Mouse (Mus musculus) right cerebral cortex, postnatal 36 days (tissue): Measurements from ENCODE around the gene Gm9767.

Experiments used
- DNase-seq, 2 experiments: peaks; one replicate each; pipeline ENCODE4 v3.0.0; 2022; ENCODE audit warnings: low spot score in 2 of 2, mixed read lengths in 1 of 2

Gm9767 gene

DNA sequence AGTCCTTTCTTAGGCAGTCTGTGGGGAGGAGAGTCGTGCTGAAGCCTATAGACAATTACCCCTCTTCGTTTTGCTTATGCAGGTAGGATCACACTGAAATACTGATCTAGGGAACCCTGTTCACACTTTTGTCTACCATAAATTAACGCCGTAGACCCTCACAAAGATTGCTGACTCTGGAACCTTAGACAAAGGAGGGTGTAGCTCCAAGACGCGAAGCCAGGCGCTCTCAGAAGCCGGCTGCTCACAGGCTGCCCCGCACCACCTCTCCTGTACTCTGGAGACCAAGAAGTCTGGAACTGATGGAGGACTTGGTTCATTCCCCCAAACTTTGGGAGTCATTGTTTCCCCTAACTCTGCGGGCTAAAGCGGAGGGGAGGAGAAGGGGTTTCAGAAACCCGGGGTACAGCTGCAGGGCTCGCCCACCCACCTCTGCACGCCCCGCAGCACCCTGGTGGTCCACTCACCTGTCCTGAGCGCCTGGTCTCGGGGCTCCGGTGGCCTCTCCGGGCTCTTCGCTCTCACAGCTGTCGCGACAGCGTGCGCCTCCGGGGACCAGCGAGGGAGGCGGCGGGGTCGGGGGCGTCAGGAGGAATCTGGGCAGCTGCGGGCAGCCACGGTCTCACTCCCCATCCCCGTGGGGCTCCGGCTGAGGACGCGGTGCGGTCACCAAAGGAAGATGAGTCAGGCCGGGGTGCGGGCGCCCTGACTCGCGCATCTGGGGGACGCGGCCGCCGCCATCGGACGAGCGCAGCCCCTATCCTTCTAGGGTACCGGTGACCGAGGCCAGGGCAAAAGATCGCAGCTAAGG lies at the start of gene Gm9767:
Gene Gm9767, plus strand, starts transcription at position 585 of the 811 bp plus-strand sequence.
- peak; percentile 11 to 26 for DNase-seq

DNA sequence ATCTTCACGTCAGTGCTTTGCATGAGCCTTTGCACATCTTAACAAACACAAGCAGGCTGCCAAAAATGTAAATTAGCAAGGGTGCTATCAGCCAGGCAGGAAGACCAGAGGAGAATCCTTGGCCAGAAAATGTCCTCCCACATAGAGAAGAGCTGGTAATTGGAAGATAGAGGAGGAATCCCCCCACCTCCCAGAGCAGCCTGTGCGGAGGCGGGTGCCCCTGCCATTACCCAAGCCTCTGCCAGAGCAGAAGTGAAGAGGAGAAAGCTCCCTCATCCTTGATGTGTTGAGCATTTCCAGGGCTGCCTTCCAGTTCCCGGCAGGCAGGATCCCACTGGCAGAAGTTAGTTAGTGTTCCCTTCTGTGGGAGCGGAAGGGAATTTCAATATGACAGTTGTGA lies 43.1 kb upstream of the Gm9767 start:
- peak; percentile 81 for DNase-seq

DNA sequence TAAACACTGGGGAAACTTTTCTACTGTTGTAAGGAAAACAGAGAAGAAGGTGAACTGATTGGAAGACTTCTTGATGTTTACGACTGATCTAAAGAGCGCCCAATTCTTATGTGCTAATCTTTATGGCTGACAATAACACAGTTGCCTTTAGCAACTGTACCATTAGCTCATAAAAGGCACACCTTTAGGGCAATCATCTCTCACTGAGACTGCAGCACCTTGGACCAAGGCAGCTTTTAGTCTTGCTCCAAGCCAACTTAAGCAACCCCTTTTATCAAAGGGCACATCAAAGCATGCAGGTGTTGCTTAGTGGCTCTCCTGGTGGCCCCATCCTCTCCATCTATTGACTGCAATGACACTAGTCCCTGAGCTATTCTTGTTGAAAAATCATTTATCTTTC lies 26.9 kb upstream of the Gm9767 start:
- no peak for DNase-seq

DNA sequence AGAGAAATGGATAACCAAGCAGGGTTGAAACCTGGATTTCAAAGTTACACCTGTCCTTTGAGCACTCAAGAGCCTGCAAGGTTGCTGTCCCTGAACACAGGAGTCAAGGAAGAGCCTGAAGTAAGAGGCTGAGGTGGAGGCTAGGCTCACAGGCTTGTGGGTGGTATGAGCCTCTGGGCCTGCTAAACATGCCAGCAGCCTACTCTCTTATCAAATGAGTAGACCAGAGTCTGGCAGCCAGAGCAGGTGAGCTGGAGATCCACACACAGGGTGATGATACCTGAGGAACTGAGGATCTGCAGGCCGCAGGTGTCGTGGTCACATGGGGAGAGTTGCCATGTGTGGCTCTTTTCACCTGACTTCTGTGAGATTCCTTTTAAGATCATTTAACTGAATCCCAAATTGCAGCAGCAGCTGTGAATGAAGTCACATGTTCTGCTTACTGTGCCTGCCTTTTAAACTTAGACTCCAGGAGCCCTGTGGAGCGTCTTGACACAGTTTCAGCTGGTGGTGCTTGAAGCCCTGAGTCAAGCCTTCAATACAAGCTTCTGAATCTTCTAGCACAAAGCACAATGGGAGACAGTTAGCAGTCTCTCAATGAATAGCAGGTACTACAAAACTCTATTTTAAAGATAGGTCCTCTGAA lies 18.3 kb upstream of the Gm9767 start:
- peak; percentile 4 to 36 for DNase-seq

DNA sequence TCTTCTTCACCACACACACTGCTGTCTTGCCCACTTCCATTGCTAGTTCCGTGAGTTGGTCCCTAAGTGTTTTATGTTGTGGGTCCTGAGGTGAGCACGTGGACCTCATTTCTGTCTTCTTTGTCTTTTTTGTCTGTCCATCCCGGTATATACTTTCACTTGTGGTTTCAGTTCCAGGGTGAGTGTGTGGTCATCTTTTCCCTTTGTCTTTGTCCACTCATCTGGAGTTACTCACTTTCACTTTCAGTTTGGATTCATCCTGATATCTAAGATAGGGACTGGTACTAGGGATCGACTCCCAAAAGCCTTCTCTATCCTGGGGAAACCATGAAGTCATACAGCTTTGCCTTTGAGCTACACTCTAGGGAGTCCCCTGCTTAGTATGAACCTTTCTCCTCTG lies 15.0 kb upstream of the Gm9767 start:
- DNase-seq: no peak

DNA sequence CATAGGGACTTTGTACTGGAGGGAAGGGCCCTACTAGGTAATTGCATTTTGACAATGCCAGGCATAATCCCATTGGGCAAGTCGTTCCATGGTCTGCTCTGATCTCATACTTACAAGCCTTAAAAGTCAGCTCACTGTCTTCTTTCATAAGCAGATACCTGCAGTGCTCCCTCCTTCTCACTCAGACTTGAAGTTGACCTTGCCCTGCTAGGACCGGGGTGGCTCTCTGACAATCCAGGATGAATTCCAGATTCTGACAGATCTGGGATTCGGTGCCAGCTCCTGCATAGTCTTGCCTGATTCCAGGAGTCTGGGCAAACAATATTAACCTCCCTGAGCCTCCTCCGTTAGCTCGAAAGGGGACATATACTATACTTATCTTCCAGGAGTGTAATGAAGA lies 6.1 kb upstream of the Gm9767 start:
- DNase-seq: no peak

DNA sequence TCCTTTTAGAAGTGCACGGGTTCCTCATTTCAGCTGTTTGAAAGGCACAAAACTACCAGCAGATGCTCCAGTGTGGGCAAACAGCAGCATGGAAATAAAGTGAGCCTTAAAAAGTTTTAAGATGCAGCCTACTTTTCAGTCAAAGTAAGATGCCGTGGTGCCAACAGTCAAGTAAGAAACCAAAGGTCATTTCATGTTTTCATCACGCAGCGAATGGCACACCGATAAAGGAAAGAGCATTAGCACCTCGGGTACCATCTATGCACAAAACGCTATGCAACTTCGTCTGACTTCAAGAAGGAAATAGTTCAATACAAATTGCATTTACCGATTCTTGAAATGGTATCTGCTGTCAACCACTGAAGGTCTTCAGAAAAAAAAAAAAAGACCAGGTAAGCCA lies 1.1 kb upstream of the Gm9767 start:
- no peak for DNase-seq

DNA sequence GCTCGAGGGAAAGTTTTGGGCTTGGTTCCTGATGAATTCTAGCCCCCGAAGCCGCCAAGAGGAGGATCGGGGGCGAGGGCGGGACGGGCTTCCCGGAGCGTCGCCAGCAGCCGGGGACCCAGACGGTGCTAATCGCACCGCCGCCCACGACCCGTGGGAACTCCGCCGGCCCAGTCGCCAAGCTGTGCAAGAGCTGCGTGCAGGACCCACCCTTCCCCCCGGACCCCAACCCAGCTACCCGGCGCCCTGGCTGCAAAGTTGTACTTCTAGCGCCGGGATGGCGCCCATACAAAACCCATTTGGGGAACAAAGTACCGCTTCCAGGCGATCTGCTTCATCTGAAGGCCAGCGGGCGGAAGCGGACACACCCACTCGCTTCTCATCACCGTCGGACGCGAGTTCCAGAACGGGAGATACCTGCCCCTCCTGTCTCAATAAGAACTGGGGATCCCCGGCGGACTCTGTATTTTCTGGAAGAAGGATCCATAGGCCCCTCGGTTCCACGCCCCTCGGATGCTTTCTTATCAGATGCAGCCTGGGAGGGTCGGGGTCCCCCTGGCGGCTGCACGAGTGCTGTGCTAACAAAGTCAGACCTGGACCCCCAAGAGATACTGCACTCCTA lies 577 bp downstream of the Gm9767 start, which contains the start of gene Tmem200a:
Gene Tmem200a, minus strand, starts transcription at position 532 of the 622 bp plus-strand sequence.
- peak; percentile 56 to 59 for DNase-seq

DNA sequence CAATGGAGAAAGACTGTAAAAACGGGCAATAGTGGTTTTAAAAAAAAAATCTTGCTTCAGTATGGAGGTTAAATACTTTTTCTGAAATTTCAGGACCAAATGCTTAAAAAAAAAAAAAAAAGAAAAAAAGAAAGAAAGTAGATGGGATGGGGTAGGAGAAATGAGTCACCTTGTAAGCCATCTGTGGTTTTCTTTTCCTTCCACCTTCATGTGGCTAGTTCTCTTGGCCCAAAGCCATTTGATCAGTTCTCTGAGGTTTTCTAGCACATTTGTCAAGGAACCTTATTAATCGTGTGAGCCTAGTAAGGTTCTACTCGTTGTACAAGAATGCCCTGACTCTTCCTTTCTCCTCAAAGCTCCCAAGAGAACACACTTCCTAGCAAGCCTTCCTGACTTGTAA lies 1.6 kb downstream of the Gm9767 start:
- DNase-seq: no peak

DNA sequence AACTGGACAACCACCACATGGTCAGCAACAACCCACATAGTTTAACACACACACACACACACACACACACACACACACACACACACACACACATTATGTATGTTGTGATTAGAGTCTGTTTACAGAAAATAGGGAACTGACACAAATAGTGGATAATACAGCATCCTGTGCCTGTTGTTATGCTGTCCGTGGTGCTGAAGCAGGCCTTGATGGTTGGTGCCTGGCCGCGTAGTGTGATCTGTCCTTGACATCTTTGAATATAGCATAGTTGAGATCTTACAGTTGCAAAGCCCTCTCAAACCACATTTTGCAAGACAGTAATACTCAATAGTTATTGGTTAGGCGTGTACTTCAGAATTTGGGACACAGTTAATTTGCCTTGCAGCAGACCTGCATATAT lies 4.0 kb downstream of the Gm9767 start:
- DNase-seq: no peak

DNA sequence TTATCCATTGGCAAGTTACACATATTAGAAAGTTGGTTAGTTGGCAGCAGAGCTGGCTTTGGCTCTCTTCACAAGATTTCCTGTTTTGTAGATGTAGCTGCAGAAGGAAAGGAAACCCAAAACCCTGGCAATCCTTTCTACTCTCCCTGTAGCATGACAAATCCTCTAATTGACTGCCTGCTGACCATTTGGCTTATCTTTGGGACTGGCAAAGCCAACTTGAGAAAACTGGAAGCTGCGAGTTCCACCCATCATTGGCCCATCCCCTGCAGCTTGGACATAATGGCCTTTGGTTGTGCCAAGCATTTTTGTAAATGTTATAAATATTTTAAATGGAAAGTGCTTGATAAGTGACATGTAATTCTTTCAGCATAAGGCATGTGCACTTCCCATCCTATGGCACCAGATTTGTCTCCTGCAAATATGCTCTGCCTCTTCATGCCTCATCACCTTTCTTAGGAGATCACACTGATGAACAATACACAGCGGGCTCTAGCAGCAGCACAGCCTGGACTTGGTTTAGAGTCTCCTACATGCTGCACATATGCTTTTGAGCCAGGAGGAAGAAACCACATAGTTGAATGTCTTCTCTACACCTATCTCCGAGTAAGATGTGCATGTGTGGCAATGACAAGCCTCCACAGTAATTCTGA lies 25.4 kb downstream of the Gm9767 start:
- no peak for DNase-seq

DNA sequence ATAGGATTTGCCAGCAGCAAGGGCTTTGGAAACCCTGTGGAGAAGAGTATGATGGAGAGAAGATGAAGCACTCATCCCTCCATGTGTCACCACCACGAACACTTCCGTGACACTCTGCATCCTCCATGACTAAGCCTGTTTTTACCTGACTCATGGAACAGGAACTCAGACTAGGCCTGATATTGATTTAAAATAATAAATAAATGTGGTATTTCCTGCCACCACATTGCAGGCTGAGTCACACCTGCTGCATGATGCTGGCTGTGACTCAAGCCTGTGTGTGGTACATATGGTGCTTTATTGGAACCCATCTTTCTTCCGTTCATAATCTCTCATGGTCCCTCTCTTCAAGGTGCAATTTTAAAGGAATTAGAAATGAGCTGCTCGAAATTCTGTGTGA lies 36.4 kb downstream of the Gm9767 start:
- DNase-seq: peak in 1 of 2 experiments; percentile 4

DNA sequence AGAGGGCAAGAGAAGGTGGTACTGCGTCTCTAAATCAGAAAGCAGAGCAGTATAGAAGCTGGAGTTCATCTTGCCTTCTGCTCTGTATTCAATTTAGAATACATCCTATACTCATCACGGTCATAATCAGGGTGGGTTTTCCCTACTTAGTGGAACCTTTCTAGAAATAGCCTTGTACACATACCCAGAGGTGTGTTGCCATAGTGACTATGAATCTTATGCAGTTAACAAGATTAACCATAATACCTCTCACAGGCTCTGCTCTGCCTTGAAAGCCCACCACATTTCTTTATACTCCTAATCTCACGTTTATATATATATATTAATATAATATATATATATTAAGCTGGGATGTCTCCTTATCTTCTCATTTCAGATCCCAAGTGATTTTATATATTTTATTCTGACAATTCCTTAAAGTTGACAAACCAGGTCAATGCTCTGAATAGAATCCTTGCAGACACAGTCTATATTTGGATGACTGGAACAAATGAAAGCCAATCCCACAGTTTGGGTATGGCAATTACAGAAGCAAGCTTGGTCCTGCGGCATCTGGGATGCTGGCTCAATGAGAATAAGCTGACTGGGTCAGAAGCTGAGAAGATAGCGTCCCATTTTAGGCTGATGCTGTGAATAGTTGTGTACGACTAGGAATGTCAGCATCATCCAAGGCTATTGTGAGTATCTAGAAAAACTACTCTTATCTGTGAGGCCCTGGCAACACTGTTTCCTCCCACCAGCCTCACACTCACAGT lies 41.2 kb downstream of the Gm9767 start:
- DNase-seq: no peak

DNA sequence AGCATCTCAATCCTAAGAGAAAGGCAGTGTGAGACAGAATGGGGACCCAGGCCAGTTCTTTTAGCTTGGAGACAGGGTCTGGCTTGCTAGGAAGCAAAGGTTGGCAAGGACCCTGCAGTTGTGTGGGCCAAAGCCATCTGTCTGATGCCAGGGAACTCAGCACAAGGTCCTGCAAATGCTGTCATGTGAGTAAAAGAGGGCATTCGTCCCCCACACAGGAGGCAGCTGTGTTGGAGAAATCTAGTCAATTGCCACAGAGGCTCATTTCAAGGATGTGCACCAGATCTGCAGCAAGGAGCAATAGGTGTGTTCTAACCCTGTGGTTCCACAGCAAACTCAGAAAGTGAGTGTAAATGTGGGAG lies 41.7 kb downstream of the Gm9767 start:
- DNase-seq: no peak
